Mouse (Mus musculus): ENCODE measurements around the gene Ecsit.
A peak's percentile ranks its signal among the peaks of the same experiment; 100 is the strongest.

DNA sequence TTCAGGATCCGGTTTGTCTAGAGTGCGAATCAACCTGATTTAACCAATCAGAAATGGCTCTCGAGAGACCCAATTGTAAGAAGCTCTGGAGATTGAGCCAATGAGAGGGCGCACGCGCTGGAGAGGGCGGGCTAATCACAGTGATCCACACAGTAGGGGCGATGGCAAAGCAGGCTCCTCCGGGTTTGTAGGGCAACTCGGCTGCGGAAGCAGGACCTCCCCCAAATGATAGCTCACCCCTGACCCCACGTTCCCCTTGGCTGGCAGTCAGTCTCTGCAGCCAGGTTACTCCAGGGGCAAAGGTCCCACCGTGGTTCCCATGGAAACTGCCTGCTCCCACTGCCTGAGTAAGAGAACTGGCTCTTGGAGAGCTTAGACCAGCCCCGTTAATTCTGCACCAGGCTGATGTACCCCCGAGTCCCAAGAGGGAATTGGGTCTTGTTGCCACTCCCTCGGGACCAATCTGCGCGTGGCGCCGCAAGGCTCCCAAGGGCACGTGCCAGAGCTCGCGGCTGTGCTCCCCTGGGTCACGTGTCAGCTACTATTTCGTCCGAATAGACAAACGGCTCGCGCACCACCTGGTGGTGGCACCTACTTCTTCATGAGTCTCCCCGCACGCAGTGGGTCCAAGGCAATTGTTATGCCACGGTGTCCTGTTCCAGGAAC is 30.7 kb downstream of the Ecsit start:
- peak; percentile 69 for TF ChIP-seq CTCF (IDR thresholded peaks at IDR 0.05; ENCODE audit: borderline replicate concordance, extremely low read depth, insufficient read depth, insufficient read length)
- no peak for TF ChIP-seq POLR2A (IDR thresholded peaks at IDR 0.05; ENCODE audit: borderline replicate concordance, extremely low read depth, insufficient read depth, insufficient read length, poor library complexity, severe bottlenecking)

Data from brain, embryonic 14.5 days (tissue).